Mouse (Mus musculus): Measurements from ENCODE around the gene Phyhd1.

The Phyhd1 gene

DNA sequence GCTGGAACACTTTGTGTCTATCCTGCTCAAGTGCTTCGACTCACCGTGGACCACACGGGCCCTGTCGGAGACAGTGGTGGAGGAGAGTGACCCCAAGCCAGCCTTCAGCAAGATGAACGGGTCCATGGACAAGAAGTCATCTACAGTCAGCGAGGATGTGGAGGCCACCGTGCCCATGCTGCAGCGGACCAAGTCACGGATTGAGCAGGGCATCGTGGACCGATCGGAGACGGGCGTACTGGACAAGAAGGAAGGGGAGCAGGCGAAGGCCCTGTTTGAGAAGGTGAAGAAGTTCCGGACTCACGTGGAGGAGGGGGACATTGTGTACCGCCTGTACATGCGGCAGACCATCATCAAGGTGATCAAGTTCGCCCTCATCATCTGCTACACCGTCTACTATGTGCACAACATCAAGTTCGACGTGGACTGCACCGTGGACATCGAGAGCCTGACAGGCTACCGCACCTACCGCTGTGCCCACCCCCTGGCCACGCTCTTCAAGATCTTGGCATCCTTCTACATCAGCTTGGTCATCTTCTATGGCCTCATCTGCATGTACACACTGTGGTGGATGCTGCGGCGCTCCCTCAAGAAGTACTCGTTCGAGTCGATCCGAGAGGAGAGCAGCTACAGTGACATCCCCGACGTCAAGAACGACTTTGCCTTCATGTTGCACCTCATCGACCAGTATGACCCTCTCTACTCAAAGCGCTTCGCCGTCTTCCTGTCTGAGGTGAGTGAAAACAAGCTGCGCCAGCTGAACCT is 10.2 kb upstream of the Phyhd1 start:
- no peak for DNase-seq (ENCODE audit: low read depth, low spot score)

DNA sequence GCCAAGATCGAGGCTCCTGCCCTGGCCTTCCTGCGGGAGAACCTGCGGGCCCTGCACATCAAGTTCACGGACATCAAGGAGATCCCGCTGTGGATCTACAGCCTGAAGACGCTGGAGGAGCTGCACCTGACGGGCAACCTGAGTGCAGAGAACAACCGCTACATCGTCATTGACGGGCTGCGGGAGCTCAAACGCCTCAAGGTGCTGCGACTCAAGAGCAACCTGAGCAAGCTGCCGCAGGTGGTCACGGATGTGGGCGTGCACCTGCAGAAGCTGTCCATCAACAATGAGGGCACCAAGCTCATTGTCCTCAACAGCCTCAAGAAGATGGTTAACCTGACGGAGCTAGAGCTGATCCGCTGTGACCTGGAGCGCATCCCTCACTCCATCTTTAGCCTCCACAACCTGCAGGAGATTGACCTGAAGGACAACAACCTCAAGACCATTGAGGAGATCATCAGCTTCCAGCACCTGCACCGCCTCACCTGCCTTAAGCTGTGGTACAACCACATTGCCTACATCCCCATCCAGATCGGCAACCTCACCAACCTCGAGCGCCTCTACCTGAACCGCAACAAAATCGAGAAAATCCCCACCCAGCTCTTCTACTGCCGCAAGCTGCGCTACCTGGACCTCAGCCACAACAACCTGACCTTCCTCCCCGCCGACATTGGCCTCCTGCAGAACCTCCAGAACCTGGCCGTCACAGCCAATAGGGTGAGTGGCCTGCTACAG is 9.2 kb upstream of the Phyhd1 start:
- no peak for DNase-seq (ENCODE audit: low read depth, low spot score)

DNA sequence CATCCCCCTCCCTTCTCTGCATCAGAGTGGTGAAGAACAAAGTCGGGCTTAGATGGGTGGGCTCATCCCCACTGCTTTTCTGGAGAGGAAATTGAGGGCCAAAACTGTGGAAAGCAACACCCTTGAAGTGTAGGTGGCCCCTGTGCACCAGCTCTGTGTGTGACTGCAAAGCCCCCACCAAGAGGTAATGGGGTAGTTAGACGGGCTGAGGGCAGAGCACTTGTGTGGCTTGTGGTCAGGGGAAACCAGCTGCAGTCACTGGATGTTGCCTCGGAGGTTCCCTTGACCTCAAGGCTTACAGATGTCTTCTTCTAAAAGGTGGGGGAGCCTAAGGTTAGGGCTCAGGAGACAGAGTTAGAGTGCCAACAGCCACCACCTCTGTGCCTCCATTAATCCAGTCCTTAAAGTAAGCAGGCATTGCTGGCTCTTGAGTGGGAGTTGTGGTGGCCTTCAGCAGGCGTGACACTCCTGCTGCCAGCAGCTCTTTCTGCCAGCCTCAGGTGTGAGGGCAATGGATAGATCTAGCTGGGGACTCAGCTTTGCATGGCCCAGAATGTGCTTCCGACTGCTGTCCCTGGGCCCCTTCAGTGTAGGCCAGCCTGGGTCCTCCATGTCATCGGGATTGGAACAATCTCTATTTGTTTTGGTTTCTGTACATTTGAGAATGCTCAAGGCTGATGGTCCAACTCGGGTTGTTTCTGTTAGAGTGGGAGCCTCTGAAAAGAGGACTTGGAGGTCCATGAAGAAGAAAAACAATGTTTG is 8.1 kb upstream of the Phyhd1 start:
- DNase-seq (ENCODE audit: low read depth, low spot score), result no peak

DNA sequence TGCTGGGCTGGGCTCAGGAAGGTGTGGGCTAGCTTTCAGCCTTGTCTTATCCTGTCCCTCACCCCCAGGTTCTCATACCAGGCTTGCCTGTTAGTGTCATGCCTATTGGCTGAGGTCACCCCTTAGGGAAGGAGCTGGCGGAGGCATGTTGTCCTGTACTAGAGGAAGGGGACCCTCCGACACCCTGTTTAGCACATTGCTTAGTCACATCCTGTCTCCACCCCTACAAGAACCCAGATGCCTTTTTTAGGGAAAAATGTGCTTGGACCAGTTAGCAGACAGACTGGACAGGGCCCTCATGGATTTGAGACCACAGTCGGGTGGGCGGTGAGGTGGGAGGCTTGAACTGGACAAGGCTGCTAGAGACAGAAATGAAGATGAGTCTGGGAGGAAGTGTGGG is 7.4 kb upstream of the Phyhd1 start:
- DNase-seq (ENCODE audit: low read depth, low spot score), result no peak

DNA sequence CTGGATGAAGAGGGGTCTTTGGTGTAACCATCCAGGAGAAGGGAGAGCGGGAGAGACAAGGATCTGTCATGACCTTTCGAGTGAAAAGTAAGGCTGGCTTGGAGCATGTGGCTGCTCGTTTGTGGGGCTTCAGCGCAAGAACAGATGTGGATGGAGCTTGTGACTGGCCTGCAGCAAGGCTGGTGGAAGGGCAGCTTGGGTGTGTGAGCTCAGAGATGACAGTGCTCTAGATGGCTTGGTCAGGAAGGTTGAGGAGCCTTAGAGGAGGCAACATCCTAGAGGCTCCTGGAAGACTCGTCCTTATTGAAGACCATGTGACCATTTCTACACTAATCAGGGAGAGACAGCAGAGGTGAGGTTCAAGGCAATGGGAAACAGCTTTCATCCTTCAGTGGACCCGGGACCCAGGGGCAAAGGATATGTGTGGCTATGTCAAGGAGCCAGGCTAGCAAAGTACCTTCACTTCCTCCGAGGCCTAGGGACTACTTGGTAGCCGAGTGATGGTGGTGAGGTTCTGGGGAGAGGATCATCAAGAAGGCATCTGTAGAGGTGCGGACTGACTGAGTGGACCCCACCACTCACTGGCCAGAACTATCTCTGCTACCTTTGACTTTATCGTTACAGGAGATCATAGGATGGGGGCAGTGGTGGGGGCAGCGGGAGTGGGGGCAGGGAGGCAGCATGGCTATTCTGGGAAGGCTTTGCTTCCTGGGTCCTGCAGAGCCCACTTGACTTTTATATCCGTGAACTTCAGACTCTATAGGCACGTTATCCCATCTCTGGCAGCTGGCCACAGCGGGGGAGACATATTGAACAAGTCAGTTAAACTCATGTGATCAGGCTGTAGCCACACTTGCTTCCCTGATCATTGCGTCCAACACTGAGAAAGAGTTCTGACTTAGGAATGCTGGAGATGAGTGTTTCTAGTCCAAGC is 6.6 kb upstream of the Phyhd1 start:
- DNase-seq (ENCODE audit: low read depth, low spot score), result no peak

DNA sequence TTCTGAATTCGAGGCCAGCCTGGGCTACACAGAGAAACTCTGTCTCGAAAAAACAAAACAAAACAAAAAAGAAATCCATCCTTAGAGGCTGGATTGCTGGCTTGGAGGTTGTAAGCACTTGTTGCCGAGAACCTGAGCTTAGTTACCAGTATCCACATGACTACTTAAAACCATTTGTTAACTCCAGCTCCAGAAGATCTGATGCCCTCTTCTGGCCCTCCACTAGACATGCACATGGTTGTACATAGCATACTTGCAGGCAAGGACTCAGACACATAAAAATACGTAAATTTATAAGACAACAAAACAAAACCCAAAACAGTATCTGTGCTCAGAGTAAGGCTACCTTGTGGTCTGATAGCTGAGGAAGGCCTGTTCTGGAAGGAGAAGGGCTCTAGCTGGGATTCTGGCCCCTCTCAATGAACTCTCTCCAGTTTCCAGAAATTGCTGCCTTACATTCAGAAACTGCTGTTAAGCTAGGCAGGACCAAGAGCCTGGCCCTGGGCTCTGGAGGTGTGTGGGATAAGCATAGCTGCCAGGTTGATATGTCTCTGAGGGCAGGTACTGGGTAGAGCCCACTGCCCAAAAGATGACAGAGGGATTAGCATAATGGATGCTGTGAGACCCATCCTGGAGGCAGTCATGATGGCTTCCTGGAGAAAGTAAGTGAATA is 4.8 kb upstream of the Phyhd1 start:
- no peak for DNase-seq (ENCODE audit: low read depth, low spot score)

DNA sequence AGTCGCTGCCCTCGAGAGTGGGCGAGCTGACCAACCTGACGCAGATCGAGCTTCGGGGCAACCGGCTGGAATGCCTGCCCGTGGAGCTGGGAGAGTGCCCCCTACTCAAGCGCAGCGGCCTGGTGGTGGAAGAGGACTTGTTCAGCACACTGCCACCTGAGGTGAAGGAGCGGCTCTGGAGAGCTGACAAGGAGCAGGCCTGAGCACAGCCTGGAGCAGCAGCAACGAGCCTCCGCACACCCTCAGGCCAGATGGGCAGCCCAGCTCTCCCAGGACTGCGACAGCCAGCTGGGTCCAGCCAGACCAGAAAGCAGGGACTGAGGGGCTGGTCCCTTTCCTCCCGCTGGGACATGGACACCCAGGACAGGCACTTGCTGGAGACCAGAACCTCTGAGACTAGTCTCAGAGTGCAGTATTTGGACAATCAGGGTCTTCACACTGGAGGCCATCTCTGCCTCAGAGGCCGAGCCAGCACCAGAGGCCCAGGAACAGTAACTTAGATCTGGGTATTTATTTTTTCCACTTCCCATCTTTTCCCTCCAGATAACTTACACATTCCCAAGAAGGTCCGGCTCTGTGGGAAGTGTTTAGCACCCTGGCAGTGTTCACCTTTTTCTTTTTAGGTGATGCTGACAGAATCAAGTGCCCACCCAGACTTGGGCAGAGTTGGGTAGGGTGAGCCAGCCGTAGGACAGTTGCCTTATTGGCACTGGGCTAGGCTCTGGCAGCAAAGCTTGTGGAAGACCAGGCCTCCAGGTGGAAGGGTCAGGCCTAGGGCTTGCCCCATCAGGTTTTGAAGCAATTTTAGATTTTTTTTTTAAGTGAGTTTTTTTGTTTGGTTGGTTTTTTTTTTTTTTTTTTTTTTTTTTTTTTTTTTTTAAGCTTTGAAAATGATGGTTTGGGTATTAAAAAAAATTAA is 3.8 kb upstream of the Phyhd1 start:
- no peak for DNase-seq (ENCODE audit: low read depth, low spot score)

DNA sequence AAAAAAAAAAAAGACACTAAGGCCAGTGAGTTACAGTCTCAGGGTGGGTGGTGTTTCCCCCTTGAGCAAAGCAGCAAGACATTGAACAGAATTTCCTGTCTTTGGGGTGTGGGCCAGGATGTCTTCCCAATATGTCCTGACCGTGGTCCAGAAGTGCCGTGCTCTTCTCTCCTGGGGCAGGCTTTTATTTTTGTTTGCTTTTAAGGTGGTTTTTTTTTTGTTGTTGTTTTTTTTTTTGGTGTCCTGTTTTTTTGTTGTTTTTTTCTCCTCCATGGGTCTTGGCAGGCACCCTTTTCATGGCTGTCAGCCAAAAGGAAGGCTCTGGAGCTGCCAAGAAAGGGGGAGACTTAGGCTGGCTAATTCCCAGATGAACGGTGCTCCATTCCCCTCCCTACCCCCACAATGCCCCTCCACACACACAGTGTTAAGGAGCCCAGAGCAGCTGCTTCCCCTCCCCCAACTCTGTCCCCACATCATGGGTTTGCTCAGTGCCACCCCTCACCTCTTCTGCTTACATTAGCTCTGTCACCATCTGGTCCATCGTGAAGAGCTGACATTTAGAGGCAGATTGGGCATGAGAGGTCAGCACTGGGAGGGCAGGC is 3.1 kb upstream of the Phyhd1 start:
- no peak for DNase-seq (ENCODE audit: low read depth, low spot score)

DNA sequence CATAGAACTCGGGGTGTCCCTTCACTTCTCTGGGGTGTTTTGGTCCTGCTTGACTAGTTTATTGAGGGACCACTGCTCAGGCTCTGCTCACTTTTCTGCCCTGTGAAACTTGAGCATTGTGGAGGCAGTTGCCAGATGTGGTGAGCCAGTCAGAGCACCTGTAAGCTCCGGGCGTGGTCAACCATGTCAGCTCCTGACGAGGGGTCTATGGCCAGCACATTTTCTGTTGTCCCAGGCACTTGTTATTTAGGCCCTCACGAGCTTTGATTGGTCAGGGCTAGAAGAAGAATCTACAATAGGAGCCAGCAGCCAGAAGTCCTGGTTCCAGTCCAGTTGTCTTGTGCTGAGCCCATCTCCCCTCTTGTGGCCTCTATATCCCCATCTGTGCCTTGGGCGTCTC is 2.2 kb upstream of the Phyhd1 start:
- DNase-seq (ENCODE audit: low read depth, low spot score), result no peak

DNA sequence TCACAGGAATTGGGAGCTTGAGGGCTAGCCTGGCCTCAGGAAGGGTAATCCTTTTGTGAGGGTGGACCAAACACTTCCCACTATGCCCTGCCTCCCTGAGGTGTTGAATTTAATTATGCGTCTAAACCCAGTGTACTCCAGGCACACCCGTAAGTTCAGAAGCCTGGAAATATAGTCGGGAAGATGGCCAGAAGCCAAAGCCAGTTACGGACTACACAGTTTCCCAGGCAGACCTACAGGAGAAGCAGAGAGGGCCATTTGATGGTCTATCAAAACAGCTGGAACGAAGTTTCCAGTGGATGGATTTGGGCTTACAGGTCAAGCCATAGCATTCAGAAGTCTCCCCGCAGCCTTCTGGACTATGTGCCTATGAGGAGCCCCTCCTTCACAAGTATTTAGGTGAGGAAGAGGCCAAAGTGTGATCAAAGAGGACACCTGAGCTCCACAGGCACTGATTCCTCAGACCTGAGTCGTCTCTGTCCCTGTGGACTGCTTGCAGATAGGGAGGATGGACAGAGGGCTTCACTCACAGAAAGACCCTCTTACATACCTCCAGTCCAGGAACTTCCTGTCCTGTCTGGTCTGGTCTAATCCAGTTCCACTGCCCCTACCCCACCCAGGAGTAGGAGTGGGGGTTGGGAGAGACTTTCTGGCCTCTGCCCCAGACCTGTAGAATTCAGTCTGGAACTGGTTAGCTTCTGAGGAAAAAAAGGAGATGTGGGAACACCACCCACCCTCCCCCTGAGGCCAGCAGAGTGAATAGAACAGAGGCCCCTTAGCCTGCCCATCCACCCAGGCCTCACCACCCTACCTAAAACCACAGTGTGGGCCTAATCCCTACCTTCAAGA is 1.1 kb upstream of the Phyhd1 start:
- DNase-seq (ENCODE audit: low read depth, low spot score), result no peak

DNA sequence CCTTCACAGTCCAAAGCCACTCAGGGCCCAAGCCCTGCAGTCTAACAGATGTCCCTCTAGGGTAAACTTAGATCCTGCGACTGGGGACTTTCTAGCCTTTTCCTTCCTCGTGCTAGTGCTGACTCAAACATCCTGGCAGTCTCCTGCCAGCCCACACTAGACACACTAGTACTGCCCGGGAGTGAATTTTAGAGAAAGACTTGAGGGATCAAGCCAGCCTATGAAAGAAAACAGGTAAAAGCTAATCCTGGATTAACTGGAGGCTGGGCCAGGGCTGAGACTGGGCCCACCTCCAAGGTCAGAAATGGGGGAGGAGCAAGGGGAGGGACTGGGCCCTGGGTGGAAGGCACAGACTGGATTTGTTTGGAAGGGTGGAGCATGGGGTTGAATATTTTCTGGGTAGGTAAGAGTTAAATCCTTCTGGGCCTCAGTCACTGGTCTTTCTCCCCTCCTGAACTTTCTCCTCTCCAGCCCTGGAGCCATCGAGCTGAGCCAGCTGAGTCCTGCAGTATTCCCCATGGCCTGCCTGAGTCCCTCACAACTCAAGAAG is 464 bp downstream of the Phyhd1 start:
- DNase-seq (ENCODE audit: low read depth, low spot score), result no peak

DNA sequence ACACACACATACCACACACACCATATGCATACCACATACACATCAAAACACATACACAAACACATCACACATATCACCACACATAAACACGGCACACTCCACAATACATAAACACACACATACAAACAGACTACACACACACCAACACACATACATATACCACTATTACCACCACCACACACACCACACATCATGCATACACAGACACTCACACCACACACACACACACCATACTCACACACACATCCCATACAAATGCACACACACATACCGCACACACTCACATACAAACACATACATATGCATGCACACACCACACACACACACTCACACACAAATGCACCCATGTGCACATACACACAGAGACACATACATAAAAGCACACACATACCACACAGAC is 1.5 kb downstream of the Phyhd1 start:
- no peak for DNase-seq (ENCODE audit: low read depth, low spot score)

DNA sequence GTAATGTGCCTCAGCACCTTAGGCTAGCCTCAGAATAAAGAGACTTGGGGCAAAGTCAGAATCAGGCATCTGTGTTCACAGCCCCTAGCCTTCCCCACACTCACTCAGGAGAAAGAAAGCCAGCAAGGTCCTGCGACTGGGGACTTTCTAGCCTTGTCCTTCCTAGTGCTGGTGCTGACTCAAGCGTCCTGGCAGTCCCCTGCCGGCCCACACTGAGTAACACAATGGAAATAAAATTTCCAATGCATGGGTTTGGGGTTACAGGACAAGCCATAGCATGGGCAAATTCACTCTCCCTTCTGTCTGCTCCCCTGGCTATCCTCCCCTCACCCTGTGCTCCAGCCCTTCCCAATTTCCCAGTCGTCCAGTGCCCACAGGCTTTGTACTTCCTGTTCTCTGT is 2.4 kb downstream of the Phyhd1 start:
- no peak for DNase-seq (ENCODE audit: low read depth, low spot score)

DNA sequence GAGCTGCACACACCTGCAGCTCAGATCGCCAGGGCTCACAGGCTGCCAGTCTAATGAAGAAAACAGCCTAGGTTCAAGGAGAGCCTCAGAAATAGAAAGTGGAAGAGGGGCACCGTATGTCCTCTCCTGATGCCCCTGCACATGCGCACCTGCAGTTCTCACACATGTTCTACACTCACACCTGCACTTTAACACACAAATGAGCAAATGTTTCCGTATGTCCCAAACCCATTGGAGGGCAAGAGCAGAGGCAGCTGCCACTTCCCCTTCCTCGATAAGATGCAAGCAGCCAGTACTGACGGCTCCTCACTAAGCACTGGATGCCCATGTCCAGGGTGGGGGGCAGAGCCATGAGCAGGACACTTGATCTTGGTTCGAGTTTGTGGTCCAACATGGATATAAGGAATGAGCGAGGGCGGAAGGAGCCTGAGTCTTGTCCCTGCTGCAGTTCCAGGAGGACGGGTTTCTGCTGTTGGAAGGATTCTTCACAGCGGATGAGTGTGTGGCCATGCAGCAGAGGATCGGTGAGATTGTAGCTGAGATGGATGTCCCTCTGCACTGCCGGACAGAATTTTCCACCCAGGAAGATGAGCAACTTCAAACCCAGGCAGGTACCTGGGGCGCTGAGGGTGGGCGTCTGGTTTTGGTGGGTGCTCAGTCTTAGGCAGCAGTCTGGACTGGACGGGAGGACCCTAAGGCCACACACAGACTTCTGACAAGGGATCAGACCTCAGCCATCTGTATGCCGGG is 3.4 kb downstream of the Phyhd1 start:
- DNase-seq (ENCODE audit: low read depth, low spot score), result no peak

DNA sequence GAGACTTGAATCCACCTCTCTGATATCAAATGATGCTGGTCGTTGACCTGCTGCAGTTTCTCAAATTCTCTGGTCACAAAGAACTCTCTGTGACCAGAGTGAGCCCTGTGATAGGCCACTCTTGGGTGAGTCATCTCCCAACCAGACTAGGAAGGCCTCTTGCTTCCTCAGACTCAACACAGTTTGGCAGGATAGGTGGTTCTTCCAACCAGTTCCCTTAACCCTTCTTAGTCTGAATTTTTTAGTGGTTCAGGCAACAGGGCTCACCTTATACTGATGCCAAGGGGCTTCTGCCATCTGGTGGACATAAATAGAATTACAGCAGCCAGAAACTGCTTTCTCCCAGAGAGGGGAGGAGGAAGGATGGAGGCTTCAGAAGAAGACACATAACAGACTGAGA is 4.1 kb downstream of the Phyhd1 start:
- peak; percentile 42 for DNase-seq (ENCODE audit: low read depth, low spot score)

DNA sequence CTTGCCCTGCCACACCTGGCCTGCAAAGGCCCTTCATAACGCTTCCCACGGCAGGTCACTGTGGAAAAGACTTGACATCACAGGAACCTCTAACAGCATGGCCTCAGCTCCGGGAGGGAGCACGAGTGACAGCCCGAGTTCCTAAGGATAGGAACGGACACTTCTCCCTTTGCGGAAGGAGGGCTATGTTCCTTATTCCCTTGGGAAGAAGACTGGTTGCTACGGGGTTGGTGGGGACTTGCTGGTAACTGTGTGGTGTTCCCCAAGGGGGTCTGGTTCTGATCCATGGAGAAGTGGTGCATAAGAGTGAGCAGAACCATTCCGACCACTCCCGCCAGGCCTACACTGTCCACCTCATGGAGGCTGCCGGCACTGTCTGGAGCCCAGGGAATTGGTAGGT is 14.7 kb downstream of the Phyhd1 start, which contains the start of gene Gm28038:
TSS of gene Gm28038 (plus strand) at position 301 of the 400 bp plus-strand sequence.
- DNase-seq (ENCODE audit: low read depth, low spot score), result no peak

DNA sequence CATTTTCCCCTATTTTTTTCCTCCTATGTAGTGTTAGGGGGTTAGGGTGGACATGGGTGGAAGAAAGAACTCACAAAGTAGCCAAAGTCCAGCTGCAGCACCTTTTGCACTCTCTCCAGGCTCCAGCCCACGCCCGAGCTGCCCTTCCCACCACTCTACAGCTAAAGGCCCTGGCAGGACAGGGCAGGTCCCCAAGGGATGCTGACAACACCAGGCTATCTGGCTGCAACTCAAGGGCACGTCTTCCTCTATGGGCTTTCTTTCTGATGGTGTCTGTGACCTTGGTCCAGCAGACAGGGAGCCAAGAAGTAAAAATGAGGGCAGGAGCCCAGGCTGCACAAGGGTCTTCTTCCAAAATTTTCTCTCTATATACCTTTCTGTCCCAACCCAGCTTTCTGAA is 15.6 kb downstream of the Phyhd1 start:
- no peak for DNase-seq (ENCODE audit: low read depth, low spot score)

All from c-Kit-negative CD71-positive TER-119-positive erythroid progenitor cells, embryonic 14.5 days (primary cell).